Mouse (Mus musculus): ENCODE data around the gene Scyl2. TPM values are rescaled to one million over a fixed set of nuclear protein-coding genes. Genes with fewer than 3 reads are reported as not detected.

The Scyl2 gene
- polyA plus RNA-seq, 1 experiment from 2014 or later, result 40.2 TPM

DNA sequence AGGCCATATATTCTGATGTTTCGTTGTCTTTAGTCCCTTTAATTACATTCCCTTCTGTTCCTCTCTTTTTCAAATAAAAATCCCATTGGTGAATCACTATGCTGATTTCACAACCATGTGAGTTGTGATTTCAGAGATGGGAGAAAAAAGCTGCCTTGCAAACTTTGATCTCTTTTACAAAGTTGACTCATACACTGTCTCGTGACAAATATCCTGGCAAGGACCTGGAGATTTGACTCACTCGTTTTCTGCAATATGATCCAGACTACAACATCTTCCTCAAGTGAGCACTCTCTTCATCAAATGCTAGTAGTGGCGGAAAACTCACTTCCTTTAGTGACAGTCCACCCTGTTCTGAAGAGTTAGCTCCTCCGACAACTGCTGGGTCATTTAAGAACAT is 86.8 kb downstream of the Scyl2 start:
- no peak for TF ChIP-seq CTCF (IDR thresholded peaks at IDR 0.05)
- ChIA-PET CTCF (no interaction called here), POLR2A (no interaction called here)
- peak; percentile 83 for ATAC-seq
- peak; percentile 58 for DNase-seq (ENCODE audit: low read depth, low spot score)
- in situ Hi-C loops (cut with MboI; ENCODE audit: low pct_unique_long_range_greater_than_20kb), result no loop called here
- no peaks in the 10 kb centered on the region for H3K27me3 ChIP-seq

- no peak for TF ChIP-seq CTCF (IDR thresholded peaks at IDR 0.05)
- ChIA-PET POLR2A (no interaction called here), CTCF (no interaction called here)
- no peaks in the 10 kb centered on the region for H3K27me3 ChIP-seq
- DNase-seq (ENCODE audit: low read depth, low spot score) (no peak), ATAC-seq (no peak)
- in situ Hi-C loops (cut with MboI; ENCODE audit: low pct_unique_long_range_greater_than_20kb), result no loop called here
These were observed 88.8 kb downstream of the Scyl2 start for GRCm38 (mm10) chr10:89597275-89597674.

DNA sequence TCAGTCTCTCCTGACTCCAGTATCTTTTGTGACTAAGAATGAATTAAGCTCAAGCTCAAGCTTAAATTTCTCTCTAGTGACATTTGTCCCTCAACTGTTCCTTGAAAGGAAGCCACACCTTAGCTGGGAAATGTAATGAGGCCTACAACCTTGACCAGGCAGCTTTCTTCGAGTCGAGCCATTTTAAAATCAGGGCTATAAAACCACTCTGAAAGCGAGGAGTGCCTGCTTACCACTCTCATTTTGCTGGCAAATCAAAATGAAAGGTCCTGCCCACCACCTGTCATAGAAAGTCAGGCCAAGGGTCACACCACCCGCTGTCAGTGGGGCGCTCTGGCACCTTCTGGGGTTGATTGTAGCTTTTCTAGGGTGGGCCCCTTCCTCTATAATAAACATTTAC is 90.2 kb downstream of the Scyl2 start:
- ATAC-seq, result no peak
- POLR2A ChIA-PET, result no interaction called here
- TF ChIP-seq CTCF (IDR thresholded peaks at IDR 0.05), result no peak
- CTCF ChIA-PET, result no interaction called here
- in situ Hi-C loops (cut with MboI; ENCODE audit: low pct_unique_long_range_greater_than_20kb), result no loop called here
- no peaks in the 10 kb centered on the region for H3K27me3 ChIP-seq
- DNase-seq (ENCODE audit: low read depth, low spot score), result no peak

GRCm38 (mm10) chr10:89595514-89595913 is 90.6 kb downstream of the Scyl2 start:
- ChIA-PET POLR2A (no interaction called here), CTCF (no interaction called here)
- ATAC-seq (no peak), DNase-seq (ENCODE audit: low read depth, low spot score) (no peak)
- TF ChIP-seq CTCF (IDR thresholded peaks at IDR 0.05), result no peak
- in situ Hi-C loops (cut with MboI; ENCODE audit: low pct_unique_long_range_greater_than_20kb), result no loop called here
- no peaks in the 10 kb centered on the region for H3K27me3 ChIP-seq

GRCm38 (mm10) chr10:89594309-89594708 is 91.8 kb downstream of the Scyl2 start:
- CTCF ChIA-PET, result interaction anchor here (0.6 to 1.2 kb wide), 3 partner anchors 10 to 82 kb away, joined by 3 to 4 read pairs (median 3); no protein-coding TSS in a partner anchor
- no peak for ATAC-seq

GRCm38 (mm10) chr10:89592797-89593196 is 93.3 kb downstream of the Scyl2 start:
- POLR2A ChIA-PET, result no interaction called here
- no peak for DNase-seq (ENCODE audit: low read depth, low spot score)

More at GRCm38 (mm10) chr10:89594309-89594708, 91.8 kb downstream of the Scyl2 start:
- no peak for TF ChIP-seq CTCF (IDR thresholded peaks at IDR 0.05)
- no peak for DNase-seq (ENCODE audit: low read depth, low spot score)
- POLR2A ChIA-PET, result no interaction called here
- in situ Hi-C loops (cut with MboI; ENCODE audit: low pct_unique_long_range_greater_than_20kb), result no loop called here
- H3K27me3 ChIP-seq, result no peaks in the 10 kb centered on the region

DNA sequence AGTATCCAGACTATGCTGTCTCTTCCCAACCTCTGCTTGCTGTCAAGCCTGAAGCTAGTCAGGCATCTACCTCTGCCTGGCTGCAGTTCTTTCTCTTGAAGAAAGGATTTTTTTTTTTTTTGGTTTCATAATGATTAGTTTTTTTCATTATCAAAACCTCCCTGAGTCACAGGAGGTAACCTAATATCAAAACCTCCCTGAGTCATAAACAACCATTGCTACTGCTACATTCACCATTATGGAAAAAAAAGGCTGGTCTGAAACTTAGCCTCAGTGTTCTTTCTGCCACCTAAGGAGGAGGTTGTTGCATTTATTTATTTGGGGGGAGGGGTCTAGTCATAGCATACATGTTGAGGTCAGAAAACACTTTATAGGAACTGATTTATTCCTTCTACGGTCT is 96.2 kb downstream of the Scyl2 start:
- no peak for ATAC-seq

More at GRCm38 (mm10) chr10:89592797-89593196, 93.3 kb downstream of the Scyl2 start:
- TF ChIP-seq CTCF (IDR thresholded peaks at IDR 0.05), result no peak
- no peak for ATAC-seq
- CTCF ChIA-PET, result no interaction called here
- H3K27me3 ChIP-seq, result no peaks in the 10 kb centered on the region
- in situ Hi-C loops (cut with MboI; ENCODE audit: low pct_unique_long_range_greater_than_20kb), result no loop called here

More for the DNA sequence above, 96.2 kb downstream of the Scyl2 start:
- in situ Hi-C loops (cut with MboI; ENCODE audit: low pct_unique_long_range_greater_than_20kb), result no loop called here
- no peak for DNase-seq (ENCODE audit: low read depth, low spot score)
- POLR2A ChIA-PET, result no interaction called here
- no peaks in the 10 kb centered on the region for H3K27me3 ChIP-seq
- CTCF ChIA-PET, result no interaction called here
- TF ChIP-seq CTCF (IDR thresholded peaks at IDR 0.05), result no peak

Other genes with a start within 250 kb of the Scyl2 start
- gene Gas2l3, start 242.3 kb downstream of the Scyl2 start, polyA plus RNA-seq (2021), result 8.6 TPM
- gene Nr1h4, start 152.7 kb downstream of the Scyl2 start, polyA plus RNA-seq (2021), result 1.3 TPM
- 0.06 TPM for gene Slc17a8, start 65.0 kb downstream of the Scyl2 start, polyA plus RNA-seq (2021)
- gene Actr6, start 46.0 kb upstream of the Scyl2 start, polyA plus RNA-seq (2021), result 16.8 TPM
- gene Uhrf1bp1l, start 58.7 kb upstream of the Scyl2 start, polyA plus RNA-seq (2021), result 62.8 TPM
- 0.01 TPM for gene Anks1b, start 187.2 kb upstream of the Scyl2 start, polyA plus RNA-seq (2021)

All from Patski (cell line).